Mouse (Mus musculus): ENCODE results near the gene Irf8. TPM values are rescaled to one million over a fixed set of nuclear protein-coding genes. Genes with fewer than 3 reads are reported as not detected.
"Not testable (repeated sequence)": the region's sequence is repeated elsewhere in the genome, so short reads cannot be mapped to it uniquely, and the experiment has no call there.

The Irf8 gene
- total RNA-seq, 2 experiments from 2014 or later: 4.8 to 11.2 TPM

DNA sequence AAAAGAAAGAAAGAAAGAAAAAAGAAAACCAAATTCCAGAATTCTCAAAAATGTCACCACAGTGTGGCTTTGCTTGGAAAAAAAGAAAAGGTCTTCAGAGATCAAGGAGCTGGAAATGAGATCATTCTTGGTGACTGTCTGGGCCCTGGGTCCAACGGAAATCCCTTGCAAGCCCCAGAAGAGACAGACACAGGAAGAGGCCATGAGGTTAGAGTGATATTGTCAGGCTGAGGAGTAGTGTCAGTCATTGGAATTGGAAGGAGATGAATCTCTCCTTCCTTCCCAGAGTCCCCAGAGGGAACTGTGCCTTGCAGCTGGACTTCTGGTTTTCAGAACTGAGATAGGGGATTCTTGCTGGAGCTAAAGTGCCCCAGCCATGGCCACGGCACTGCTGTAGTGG, 36.6 kb upstream of the Irf8 start:
- no peak overlapping the region for H3K27ac ChIP-seq
- H3K4me3 ChIP-seq: no peak overlapping the region
- intact Hi-C loops (cut with DNase I): no loop called here
- no peak for DNase-seq
- no peak for TF ChIP-seq CTCF (IDR thresholded peaks at IDR 0.05)

DNA sequence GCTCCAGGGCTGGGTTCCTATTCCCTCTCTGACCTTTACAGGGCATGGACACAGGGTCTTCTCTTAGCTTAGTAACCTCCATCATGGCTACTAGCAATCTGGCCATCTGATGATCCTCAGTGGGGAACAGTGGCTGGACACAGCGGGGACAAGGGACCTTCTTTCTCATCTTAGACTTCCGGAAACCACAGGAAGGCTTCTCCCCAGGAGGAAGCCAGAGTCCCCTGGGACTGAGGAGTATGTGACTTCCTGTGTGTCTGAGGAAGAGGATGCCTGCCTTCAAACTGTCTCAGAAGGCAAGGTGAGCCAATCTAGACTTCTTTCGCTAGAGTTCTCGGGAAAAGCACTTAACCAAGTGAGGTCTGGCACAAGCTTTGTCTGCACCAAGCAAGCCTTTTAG, 36.1 kb upstream of the Irf8 start:
- no peak for TF ChIP-seq CTCF (IDR thresholded peaks at IDR 0.05)
- intact Hi-C loops (cut with DNase I): no loop called here
- H3K27ac ChIP-seq: no peak overlapping the region
- DNase-seq: no peak
- no peak overlapping the region for H3K4me3 ChIP-seq

DNA sequence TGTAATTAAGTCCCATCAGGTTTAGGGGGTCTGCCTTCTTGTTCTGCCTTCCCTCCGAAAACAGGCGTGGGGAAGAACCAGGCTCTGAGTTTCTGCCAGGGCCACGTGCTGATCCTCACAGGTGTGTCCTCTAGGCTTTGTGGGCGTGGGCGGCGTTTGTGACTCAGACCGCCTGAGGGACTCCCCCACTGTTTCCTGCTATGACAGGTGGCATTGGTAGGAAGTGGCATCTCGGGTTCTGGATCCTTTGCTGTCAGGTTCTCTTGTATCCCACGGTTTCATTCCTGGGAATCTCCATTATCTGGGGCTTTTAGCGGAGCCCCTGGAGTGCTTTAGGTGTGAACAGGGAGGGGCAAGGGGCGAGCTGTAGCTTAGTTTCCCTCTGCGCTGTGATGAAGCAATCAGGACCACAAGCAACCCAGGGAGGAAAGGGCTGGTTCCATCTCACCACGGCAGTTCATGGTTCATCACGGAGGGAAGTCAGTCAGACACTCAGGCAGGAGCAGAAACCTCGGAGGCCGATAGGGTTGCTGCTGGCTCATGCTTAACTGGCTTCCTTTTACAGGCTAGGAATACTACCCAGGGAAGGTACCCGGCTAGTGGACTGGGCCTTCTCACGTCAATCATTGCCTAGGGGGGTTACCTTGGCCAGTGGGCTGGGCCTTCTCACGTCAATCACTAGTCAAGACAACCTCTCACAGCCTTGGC, 34.2 kb upstream of the Irf8 start:
- intact Hi-C loops (cut with DNase I): no loop called here

DNA sequence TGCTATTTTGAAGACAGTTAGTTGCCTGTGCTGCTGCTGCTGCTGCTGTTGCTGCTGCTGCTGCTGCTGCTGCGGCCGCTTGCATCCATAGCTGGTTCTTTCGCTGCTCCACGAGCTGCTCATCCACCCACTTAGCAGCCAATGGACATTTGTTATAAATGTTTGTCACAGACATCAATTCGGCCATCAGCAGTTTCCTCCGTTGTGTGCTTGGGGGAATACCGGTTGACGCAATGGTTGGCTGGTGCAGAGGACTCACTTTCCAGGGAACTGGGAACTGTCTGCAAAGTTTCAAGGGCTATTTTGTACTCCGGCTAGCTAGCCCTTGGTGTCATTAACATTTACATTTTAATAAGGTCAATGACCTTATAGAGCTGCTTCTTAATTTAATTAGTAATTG, 32.0 kb upstream of the Irf8 start:
- no peak for TF ChIP-seq CTCF (IDR thresholded peaks at IDR 0.05)
- intact Hi-C loops (cut with DNase I): no loop called here
- peak; percentile 61 for DNase-seq
- Histone ChIP-seq H3K4me3 (no peak overlapping the region), H3K27ac (no peak overlapping the region)

More for the DNA sequence above, 34.2 kb upstream of the Irf8 start:
- TF ChIP-seq CTCF (IDR thresholded peaks at IDR 0.05): no peak
- DNase-seq: no peak
- Histone ChIP-seq H3K4me3 (no peak overlapping the region), H3K27ac (no peak overlapping the region)

DNA sequence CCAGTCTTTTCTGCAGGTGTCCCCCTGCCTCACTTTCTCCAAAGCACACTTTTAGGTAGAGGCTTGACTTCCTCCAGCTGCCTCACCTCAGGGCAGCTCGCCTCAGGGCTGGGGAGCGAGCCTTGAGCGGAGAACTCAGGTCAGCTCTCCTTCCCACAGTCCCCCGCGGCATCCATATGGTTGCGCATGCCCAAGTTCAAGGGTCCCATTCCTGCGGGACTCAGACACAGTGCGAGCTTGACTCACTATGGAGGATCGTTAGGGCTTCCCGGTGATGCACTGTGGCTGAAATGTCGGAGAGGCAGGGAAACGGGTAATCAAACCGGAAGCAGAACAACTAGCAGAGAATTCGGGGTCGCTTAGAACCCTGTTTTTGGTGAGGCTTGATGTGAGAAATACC, 31.0 kb upstream of the Irf8 start:
- intact Hi-C loops (cut with DNase I): no loop called here
- Histone ChIP-seq H3K4me3 (no peak overlapping the region), H3K27ac (no peak overlapping the region)
- DNase-seq: no peak
- TF ChIP-seq CTCF (IDR thresholded peaks at IDR 0.05): no peak

DNA sequence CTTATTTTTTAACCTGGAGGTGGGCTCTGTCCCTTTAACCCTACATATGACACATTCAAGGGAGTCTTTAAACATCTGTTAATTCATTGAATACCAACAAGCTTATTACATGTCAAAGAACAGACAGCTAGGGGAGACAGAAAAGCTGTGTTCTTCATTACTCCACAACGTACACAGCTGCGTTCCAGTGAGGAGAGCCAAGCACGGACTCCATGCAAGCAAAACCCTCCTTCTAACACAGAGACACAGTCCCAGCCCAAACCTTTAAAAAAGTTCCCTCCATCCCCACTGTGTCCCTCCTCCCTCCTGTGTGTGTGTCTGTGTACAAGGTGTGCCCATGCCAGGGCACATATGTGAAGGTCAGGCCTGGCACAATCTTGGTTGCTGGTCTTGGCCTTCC, 30.0 kb upstream of the Irf8 start:
- no peak for TF ChIP-seq CTCF (IDR thresholded peaks at IDR 0.05)
- Histone ChIP-seq H3K27ac (no peak overlapping the region), H3K4me3 (no peak overlapping the region)
- intact Hi-C loops (cut with DNase I): no loop called here
- DNase-seq: no peak

DNA sequence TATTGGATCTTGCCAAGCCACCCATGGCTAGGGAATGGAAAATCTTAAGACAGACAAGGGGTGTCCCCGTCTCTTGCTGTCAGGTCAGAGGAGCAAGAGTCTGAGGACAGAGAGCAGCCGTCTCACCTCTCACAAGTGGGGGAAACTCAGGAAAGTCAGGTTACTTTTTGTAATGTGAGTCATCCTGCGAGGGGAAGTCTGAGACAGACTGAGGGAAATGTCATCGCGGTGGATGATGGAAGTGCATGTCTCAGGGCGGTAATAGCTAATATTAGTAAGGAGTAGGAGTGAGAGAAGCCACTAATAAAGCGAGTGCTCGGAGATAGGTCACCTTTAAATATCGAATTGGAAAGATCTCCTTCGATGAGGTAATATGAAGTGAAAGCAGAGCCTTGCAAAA, 27.0 kb upstream of the Irf8 start:
- no peak for DNase-seq

DNA sequence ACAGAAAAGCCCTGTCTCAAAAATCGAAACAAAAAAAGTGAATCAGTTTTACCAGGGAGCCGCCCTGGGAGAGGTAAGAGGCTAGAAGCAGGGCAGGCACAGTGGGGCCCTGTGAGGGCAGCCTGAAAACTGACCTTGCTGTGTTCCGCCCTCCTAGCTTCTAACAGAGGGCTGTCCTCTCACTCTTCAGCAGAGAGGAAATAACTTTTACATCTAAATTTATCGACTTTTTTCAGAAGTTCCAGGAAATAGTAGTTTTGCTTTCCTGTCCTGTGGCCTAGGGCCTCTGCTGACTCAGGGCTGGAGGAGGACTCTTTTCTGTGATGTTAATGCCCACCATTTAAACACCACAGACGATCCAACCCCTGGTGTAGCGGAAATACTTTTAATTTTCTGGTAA, 21.0 kb upstream of the Irf8 start:
- TF ChIP-seq CTCF (IDR thresholded peaks at IDR 0.05): no peak
- no peak for DNase-seq
- intact Hi-C loops (cut with DNase I): no loop called here
- H3K27ac ChIP-seq: no peak overlapping the region
- H3K4me3 ChIP-seq: no peak overlapping the region

More for the DNA sequence above, 27.0 kb upstream of the Irf8 start:
- intact Hi-C loops (cut with DNase I): no loop called here
- Histone ChIP-seq H3K4me3 (no peak overlapping the region), H3K27ac (no peak overlapping the region)
- TF ChIP-seq CTCF (IDR thresholded peaks at IDR 0.05): no peak

DNA sequence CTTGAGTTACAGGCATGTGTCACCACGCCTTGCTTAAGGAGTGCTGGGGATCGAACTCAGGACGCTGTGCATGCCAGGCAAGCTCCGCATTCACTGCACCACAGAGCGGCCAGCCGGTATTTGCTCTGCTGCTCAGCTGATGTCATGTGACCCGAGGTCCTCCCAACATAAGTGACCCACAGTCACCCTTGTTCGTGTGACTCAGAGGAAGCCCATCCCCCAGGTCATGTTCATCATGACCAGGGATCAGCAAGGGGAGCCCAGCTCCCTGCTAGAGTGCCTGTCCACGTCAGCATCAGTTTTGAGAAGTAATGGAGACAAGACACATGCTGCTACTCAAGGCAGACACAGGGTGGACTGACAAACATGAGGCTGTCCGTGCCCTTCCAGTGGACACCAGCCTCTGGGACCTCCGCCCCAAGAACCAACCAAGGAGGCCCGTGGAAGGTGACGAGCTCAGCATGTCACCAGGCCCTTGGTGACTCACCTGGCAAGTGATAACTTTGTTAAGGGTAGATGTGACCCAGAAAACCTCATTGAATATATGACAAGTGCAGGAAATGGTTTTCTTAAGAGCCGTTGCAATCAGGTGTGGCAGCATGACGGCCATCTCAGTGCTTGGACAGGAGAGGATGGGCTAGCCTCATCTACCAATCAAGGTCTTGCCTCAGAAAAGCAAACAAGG, 20.0 kb upstream of the Irf8 start:
- TF ChIP-seq CTCF (IDR thresholded peaks at IDR 0.05): no peak
- intact Hi-C loops (cut with DNase I): no loop called here
- Histone ChIP-seq H3K27ac (no peak overlapping the region), H3K4me3 (no peak overlapping the region)
- DNase-seq: no peak

DNA sequence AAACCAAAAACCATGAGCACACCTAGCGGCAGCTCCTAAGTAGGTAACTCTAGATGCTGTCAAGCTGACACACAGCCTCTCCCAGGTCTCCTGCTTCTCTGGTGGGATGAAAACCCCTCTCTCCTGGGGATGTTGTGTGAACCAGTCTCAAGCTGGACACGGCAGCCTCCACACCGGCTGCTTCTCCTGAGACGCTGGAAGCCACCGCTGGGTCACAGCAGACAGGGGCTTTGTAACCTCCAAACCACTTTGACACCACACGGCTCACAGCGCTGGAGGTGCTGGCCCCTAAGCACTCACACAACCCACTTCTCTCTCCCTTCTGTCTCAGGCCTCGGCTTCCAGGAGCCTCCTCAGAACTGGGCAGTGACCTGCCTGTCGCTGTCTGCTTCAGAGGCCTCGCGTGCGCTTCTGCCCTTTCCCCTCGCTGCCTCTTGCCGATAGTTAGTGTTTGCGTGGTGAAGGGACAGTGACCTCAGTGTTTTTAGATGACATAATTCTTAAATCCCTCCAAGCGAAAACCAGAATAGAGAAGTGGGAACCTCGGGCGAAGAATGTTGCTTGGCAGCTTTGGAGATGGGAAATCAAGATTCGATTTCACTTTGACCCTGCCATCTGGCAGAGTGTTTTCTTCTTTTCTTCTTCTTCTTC, 16.4 kb upstream of the Irf8 start:
- intact Hi-C loops (cut with DNase I): no loop called here
- H3K4me3 ChIP-seq: no peak overlapping the region

DNA sequence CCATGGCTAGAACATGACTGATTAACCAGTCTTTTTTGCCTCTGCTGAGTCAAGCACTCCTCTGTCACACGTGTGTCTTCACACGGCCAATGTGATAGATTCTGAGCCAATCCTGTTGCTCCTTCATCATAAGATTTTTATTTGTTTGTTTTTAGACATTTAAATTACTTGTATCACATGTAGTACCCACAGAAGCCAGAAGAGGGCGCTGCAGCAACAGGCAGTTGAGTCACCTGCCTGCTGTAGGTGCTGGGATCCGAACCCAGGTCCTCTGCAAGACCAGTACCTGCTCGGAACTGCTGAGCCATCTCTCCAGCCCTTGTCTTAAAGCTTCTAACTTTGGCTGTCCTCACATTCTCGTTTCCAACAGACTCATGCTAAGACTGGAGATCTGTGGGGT, 13.1 kb upstream of the Irf8 start:
- TF ChIP-seq CTCF (IDR thresholded peaks at IDR 0.05): peak; percentile 52

More for the DNA sequence above, 16.4 kb upstream of the Irf8 start:
- no peak for DNase-seq
- no peak overlapping the region for H3K27ac ChIP-seq
- TF ChIP-seq CTCF (IDR thresholded peaks at IDR 0.05): no peak

DNA sequence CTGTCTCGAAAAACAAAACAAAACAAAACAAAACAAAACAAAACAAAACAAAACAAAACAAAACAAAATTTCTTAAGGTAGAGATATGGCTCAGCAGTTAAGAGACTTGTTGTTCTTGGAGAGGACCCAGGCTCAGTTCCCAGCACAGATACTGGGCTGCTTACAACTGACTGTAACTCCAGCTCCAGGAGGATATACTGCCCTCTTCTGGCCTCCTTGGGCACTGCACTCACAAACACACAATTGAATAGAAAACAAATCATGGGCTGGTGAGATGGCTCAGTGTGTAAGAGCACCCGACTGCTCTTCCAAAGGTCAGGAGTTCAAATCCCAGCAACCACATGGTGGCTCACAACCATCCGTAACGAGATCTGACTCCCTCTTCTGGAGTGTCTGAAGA, 12.1 kb upstream of the Irf8 start:
- H3K4me3 ChIP-seq; DNase-seq; H3K27ac ChIP-seq; intact Hi-C loops (cut with DNase I): not testable (repeated sequence)
- TF ChIP-seq CTCF (IDR thresholded peaks at IDR 0.05): peak; percentile 38

More for the DNA sequence above, 13.1 kb upstream of the Irf8 start:
- no peak overlapping the region for H3K4me3 ChIP-seq
- H3K27ac ChIP-seq: no peak overlapping the region
- intact Hi-C loops (cut with DNase I): no loop called here
- no peak for DNase-seq

DNA sequence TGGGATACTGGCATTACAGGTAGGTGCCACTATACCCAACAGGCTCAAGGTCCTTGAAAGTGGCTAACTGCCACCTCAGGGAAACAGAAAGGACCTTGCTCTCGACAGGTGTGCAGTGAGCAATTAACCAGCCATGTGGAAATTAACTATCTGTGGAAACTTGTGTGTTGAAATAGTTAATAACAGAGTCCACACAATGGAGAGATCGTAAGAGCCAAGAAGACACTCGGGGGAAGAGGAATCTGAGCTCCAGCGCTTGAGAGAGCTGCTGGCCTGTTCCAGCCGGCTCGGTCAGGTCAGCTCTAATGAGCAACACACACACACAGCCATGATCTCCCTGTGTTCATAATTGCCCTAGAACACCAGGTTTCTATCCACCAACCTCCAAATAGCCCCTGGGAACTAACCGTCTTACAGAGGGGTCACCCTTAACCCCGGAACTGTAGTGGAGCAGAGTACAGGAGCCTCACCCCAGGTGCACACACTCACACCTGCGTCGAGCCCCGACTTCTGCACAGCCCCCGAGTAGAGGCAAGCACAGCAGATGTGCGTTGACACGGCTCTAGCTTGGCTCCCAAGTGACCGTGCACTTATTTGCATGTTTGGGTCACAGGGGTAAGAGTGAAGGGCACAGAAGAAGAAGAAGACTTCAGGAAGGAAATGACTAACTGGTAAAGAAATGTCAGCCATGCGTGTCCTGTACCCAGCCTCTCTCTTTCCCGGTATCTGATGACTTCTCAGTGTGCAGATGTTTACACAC, 11.2 kb upstream of the Irf8 start:
- intact Hi-C loops (cut with DNase I): no loop called here
- TF ChIP-seq CTCF (IDR thresholded peaks at IDR 0.05): no peak
- Histone ChIP-seq H3K27ac (no peak overlapping the region), H3K4me3 (no peak overlapping the region)
- no peak for DNase-seq
